Mouse (Mus musculus): ENCODE results near the gene Ppp3cb. TPM values are rescaled to one million over a fixed set of nuclear protein-coding genes. Genes with fewer than 3 reads are reported as not detected.

Ppp3cb gene
- 144 TPM for polyA plus RNA-seq (2015; fragmentation: Illumina TruSeq; extraction: RNeasy Lipid Tissue Mini Kit (QIAGEN cat#74804); ENCODE audit: insufficient read depth, low replicate concordance)

DNA sequence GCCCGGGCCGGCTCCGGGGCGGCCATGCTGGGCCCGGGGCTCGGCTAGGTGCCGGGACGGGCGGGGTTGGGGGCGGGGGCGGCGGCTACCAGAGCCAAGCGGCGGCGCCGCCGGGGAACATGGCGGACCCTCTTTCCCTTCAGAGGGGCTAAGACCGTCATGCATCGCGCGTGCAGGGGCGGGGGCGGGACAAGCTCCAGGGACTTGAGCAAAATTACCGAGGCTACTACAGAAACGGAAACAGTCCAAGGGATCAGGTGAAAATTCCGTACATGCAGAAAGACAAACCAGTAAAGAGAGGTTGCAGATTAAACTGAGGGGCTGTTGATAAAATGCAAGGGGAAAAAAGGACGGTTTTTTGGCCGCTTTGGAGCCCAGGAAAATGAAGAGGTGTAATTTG is at the start of gene Ppp3cb:
Gene Ppp3cb, minus strand, starts transcription at position 159 of the 400 bp plus-strand sequence.

DNA sequence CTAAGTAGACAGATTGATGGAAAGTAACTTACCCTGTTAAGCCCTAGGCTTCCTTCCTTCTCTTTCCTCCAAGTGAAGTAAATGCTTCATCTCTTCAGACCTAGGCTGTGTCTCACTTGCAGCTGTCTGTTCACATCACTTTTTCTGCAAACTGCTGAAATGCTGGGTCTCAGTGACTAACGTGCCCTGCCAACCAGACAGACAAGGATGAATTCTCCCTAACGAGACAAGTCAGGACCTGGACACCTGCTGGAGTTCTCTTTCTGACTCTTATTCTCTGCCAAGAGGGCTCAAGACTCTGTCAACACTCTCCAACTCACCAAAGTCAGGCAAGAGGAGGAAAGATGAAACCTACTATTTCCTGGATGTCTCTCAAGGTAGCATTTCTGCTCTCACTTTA is 49.8 kb downstream of the Ppp3cb start, which contains the start of gene Mss51:
Gene Mss51, minus strand, starts transcription at position 299 of the 400 bp plus-strand sequence.

DNA sequence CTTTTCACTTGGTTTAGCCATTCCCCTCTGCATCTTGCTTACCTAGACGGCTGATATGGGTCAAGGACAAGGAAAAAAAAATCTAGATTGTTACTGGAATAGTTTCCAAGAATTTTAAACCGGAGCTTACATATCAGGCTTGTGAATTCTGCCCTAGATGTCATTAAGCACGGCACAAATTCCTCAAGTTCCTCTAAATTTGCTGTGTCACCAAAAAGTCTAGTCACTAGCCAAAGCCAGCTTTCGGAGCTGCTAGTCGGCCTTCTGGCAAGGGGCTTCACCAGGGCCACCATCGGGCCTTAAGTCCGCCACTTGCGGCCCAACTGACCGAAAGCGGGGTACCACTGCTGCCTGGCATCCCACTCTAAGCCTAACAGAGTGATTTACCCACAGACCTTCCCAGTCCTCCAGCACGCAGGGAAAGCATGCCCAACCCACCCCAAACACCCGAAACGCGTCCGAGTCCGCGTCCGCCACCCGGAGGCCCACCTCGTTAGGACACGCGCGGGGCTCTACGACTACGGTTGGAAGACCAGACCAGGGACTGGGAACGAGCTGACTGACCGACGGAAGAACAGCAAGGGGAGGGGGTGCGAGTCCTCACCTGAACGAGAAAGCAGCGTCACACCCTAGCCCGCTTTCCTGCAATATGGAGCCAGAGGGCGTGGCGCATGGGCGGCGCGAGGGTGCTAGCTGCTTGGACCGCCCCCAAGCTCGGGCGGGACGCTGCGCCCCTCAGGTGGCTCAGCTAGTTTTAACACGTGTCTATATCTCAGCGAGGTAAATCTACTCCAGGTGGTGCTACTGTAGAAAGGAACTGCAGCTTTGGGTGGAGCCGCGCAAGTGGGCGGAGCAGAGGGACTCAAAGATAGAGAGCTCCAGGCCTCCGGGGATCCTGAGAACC is 66.8 kb downstream of the Ppp3cb start, which contains the start of gene Anxa7:
Gene Anxa7, minus strand, starts transcription at position 843 of the 904 bp plus-strand sequence.

DNA sequence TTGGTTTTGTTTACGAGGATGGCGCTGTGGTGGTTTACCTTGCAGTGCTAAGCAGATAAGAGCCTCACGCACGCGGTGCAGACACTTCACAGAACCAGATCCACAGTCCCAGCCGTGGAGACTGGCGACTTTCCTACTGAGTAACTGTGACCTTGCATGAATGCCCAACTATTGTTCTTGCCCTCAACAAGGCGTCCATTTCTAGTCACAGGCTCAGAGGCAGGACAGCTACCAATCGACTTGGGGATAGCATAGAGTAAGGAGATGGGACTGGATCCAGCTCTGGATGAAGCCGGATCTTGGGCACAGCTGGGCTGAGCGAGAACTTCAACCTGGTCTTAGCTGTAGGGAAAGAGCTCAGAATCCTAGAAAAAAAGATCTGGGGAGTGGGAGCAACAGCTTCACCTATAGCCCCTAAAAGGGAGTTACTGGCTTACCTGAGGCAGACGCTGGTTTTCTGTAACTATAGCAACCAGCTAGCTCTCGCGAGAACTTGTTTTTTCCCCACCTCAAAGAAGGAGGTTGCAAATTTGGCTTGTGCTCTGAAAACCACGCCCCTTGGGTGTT is 94.5 kb downstream of the Ppp3cb start, which contains the start of gene Cfap70:
Gene Cfap70, minus strand, starts transcription at position 462 of the 567 bp plus-strand sequence.

Other genes with a start within 250 kb of the Ppp3cb start
- 30.1 TPM for gene Ecd, start 198.5 kb downstream of the Ppp3cb start, polyA plus RNA-seq (2015; fragmentation: Illumina TruSeq; extraction: RNeasy Lipid Tissue Mini Kit (QIAGEN cat#74804); ENCODE audit: insufficient read depth, low replicate concordance)
- 35.6 TPM for gene Fam149b, start 198.4 kb downstream of the Ppp3cb start, polyA plus RNA-seq (2015; fragmentation: Illumina TruSeq; extraction: RNeasy Lipid Tissue Mini Kit (QIAGEN cat#74804); ENCODE audit: insufficient read depth, low replicate concordance)
- gene Dnajc9, start 157.7 kb downstream of the Ppp3cb start, polyA plus RNA-seq (2015; fragmentation: Illumina TruSeq; extraction: RNeasy Lipid Tissue Mini Kit (QIAGEN cat#74804); ENCODE audit: insufficient read depth, low replicate concordance), result 165 TPM
- 45.3 TPM for gene Mrps16, start 152.9 kb downstream of the Ppp3cb start, polyA plus RNA-seq (2015; fragmentation: Illumina TruSeq; extraction: RNeasy Lipid Tissue Mini Kit (QIAGEN cat#74804); ENCODE audit: insufficient read depth, low replicate concordance)
- 0.66 TPM for gene Cfap70, start 94.3 kb downstream of the Ppp3cb start, polyA plus RNA-seq (2015; fragmentation: Illumina TruSeq; extraction: RNeasy Lipid Tissue Mini Kit (QIAGEN cat#74804); ENCODE audit: insufficient read depth, low replicate concordance)
- gene Anxa7, start 66.4 kb downstream of the Ppp3cb start, polyA plus RNA-seq (2015; fragmentation: Illumina TruSeq; extraction: RNeasy Lipid Tissue Mini Kit (QIAGEN cat#74804); ENCODE audit: insufficient read depth, low replicate concordance), result 94.1 TPM
- gene Mss51, start 49.7 kb downstream of the Ppp3cb start, polyA plus RNA-seq (2015; fragmentation: Illumina TruSeq; extraction: RNeasy Lipid Tissue Mini Kit (QIAGEN cat#74804); ENCODE audit: insufficient read depth, low replicate concordance), result 4.5 TPM
- 6.8 TPM for gene Usp54, start 94.5 kb upstream of the Ppp3cb start, polyA plus RNA-seq (2015; fragmentation: Illumina TruSeq; extraction: RNeasy Lipid Tissue Mini Kit (QIAGEN cat#74804); ENCODE audit: insufficient read depth, low replicate concordance)
- gene Myoz1, start 110.0 kb upstream of the Ppp3cb start, polyA plus RNA-seq (2015; fragmentation: Illumina TruSeq; extraction: RNeasy Lipid Tissue Mini Kit (QIAGEN cat#74804); ENCODE audit: insufficient read depth, low replicate concordance), result not detected
- not detected for gene Synpo2l, start 121.8 kb upstream of the Ppp3cb start, polyA plus RNA-seq (2015; fragmentation: Illumina TruSeq; extraction: RNeasy Lipid Tissue Mini Kit (QIAGEN cat#74804); ENCODE audit: insufficient read depth, low replicate concordance)
- 144 TPM for gene Sec24c, start 127.7 kb upstream of the Ppp3cb start, polyA plus RNA-seq (2015; fragmentation: Illumina TruSeq; extraction: RNeasy Lipid Tissue Mini Kit (QIAGEN cat#74804); ENCODE audit: insufficient read depth, low replicate concordance)
- gene Fut11, start 148.4 kb upstream of the Ppp3cb start, polyA plus RNA-seq (2015; fragmentation: Illumina TruSeq; extraction: RNeasy Lipid Tissue Mini Kit (QIAGEN cat#74804); ENCODE audit: insufficient read depth, low replicate concordance), result 20.2 TPM
- gene Chchd1, start 156.4 kb upstream of the Ppp3cb start, polyA plus RNA-seq (2015; fragmentation: Illumina TruSeq; extraction: RNeasy Lipid Tissue Mini Kit (QIAGEN cat#74804); ENCODE audit: insufficient read depth, low replicate concordance), result 90.4 TPM
- 47.2 TPM for gene Zswim8, start 161.0 kb upstream of the Ppp3cb start, polyA plus RNA-seq (2015; fragmentation: Illumina TruSeq; extraction: RNeasy Lipid Tissue Mini Kit (QIAGEN cat#74804); ENCODE audit: insufficient read depth, low replicate concordance)
- gene Ndst2, start 188.0 kb upstream of the Ppp3cb start, polyA plus RNA-seq (2015; fragmentation: Illumina TruSeq; extraction: RNeasy Lipid Tissue Mini Kit (QIAGEN cat#74804); ENCODE audit: insufficient read depth, low replicate concordance), result 38.0 TPM
- gene Camk2g, start 247.5 kb upstream of the Ppp3cb start, polyA plus RNA-seq (2015; fragmentation: Illumina TruSeq; extraction: RNeasy Lipid Tissue Mini Kit (QIAGEN cat#74804); ENCODE audit: insufficient read depth, low replicate concordance), result 24.2 TPM

Measured in spleen, adult 10 weeks (tissue).